Mouse (Mus musculus): ENCODE data around the gene Lancl3.
A peak's percentile ranks its signal among the peaks of the same experiment; 100 is the strongest.

Gene Lancl3

GRCm38 (mm10) chrX:9199761-9200371, at the start of gene Lancl3:
TSS of gene Lancl3 (plus strand) at chrX:9199902.
- peak; percentile 18 for DNase-seq

- no peak for DNase-seq
Measured at GRCm38 (mm10) chrX:9179011-9179410, 20.7 kb upstream of the Lancl3 start.

GRCm38 (mm10) chrX:9181570-9181969, 18.1 kb upstream of the Lancl3 start:
- no peak for DNase-seq

- peak; percentile 33 for DNase-seq
Measured at GRCm38 (mm10) chrX:9200380-9200917, 747 bp downstream of the Lancl3 start.

- no peak for DNase-seq
Measured at GRCm38 (mm10) chrX:9201954-9202353, 2.3 kb downstream of the Lancl3 start.

GRCm38 (mm10) chrX:9202781-9203405, 3.2 kb downstream of the Lancl3 start:
- DNase-seq: no peak

GRCm38 (mm10) chrX:9205121-9205520, 5.4 kb downstream of the Lancl3 start:
- DNase-seq: no peak

GRCm38 (mm10) chrX:9216244-9216643, 16.5 kb downstream of the Lancl3 start:
- DNase-seq: no peak

GRCm38 (mm10) chrX:9219570-9219969, 19.9 kb downstream of the Lancl3 start:
- DNase-seq: no peak

- DNase-seq: peak; percentile 50
Measured at GRCm38 (mm10) chrX:9221206-9221605, 21.5 kb downstream of the Lancl3 start.

GRCm38 (mm10) chrX:9221736-9222135, 22.0 kb downstream of the Lancl3 start:
- no peak for DNase-seq

GRCm38 (mm10) chrX:9222412-9223221, 22.9 kb downstream of the Lancl3 start:
- no peak for DNase-seq

GRCm38 (mm10) chrX:9227105-9227504, 27.4 kb downstream of the Lancl3 start:
- no peak for DNase-seq

- DNase-seq: no peak
Measured at GRCm38 (mm10) chrX:9240737-9241591, 41.3 kb downstream of the Lancl3 start.

- peak; percentile 23 for DNase-seq
Measured at GRCm38 (mm10) chrX:9243381-9243864, 43.7 kb downstream of the Lancl3 start.

- DNase-seq: no peak
Measured at GRCm38 (mm10) chrX:9244603-9245336, 45.1 kb downstream of the Lancl3 start.

- DNase-seq: no peak
Measured at GRCm38 (mm10) chrX:9248911-9249310, 49.2 kb downstream of the Lancl3 start.

GRCm38 (mm10) chrX:9253990-9254389, 54.3 kb downstream of the Lancl3 start:
- no peak for DNase-seq

GRCm38 (mm10) chrX:9254901-9255300, 55.2 kb downstream of the Lancl3 start:
- DNase-seq: no peak

GRCm38 (mm10) chrX:9256766-9257165, 57.1 kb downstream of the Lancl3 start, which contains the start of gene Gm14862:
TSS of gene Gm14862 (minus strand) at chrX:9256899.
- DNase-seq: no peak

GRCm38 (mm10) chrX:9257831-9258230, 58.1 kb downstream of the Lancl3 start:
- DNase-seq: no peak

- no peak for DNase-seq
Measured at GRCm38 (mm10) chrX:9259267-9259666, 59.6 kb downstream of the Lancl3 start.
